21 mouse cellular contexts compared by ENCODE assay signal in genomic region chr3:65654541-65655206, GRCm38 (mm10). TPM values are rescaled to one million over a fixed set of nuclear protein-coding genes. Genes with fewer than 3 reads are reported as not detected.
A peak's percentile ranks its signal among the peaks of the same experiment; 100 is the strongest.
DNase-seq lines count a peak whose midpoint lies in the region.
"Had no signal": no experiment of that assay in that cellular context is flagged by ENCODE, and none has a peak within 500 bp of the region (broad histone marks: within the 10 kb centered on the region; RNA-seq: fewer than 3 reads in every experiment).

No protein-coding gene starts in this region.

- intact Hi-C loops in heart, postnatal 10 days (cut with DNase I): loop anchor here (5.0 kb wide), 1 partner anchor 273 kb away; no protein-coding TSS in a partner anchor

- DNase-seq in testis, postnatal 14 days (ENCODE audit: low spot score): peak; percentile 36
- no peak for DNase-seq in testis, postnatal 10 days (ENCODE audit: low spot score)
- peak; percentile 50 for DNase-seq in embryo, embryonic 9.5 days (ENCODE audit: extremely low spot score)
- peak; percentile 49 for DNase-seq in hindlimb bud, embryonic 11.5 days (ENCODE audit: extremely low spot score, low read depth, low spot score)
- DNase-seq in thymus, postnatal 36 days: no peak
- DNase-seq in layer of hippocampus, adult 9-10 months (ENCODE audit: low spot score): no peak
- DNase-seq in heart, postnatal 10 days: no peak
- DNase-seq: adrenal gland, adult 2 months; adrenal gland, postnatal 36 days; B cell, adult 2 months; cerebellum, adult 18-20 months; cerebellum, postnatal 10 days; forebrain, postnatal 0 days; gastrocnemius, postnatal 25 days; heart, adult 18-20 months; kidney, adult 11 months; liver, postnatal 0 days; lung, postnatal 10 days; retina, postnatal 1 day; right cerebral cortex, postnatal 14 days; spleen, adult 18-20 months had no signal

RNA-seq across cellular contexts. Expression of gene Lekr1, which starts 11.4 kb away (rescaled TPM):
- total RNA-seq in heart, postnatal 10 days (2021): 1 to 10 TPM; 2.9 to 3.5 TPM

Comparison
In these comparisons a context has a peak if more than half of its experiments do, and no peak if none do; other contexts are left out.
1. DNase-seq: peak in testis, postnatal 14 days (single experiment), embryo, embryonic 9.5 days (single experiment) and hindlimb bud, embryonic 11.5 days (single experiment); none in testis, postnatal 10 days (single experiment), thymus, postnatal 36 days (0 of 2), layer of hippocampus, adult 9-10 months (single experiment) and heart, postnatal 10 days (0 of 2).